Mouse (Mus musculus): ENCODE measurements around the gene Prkaca. TPM values are rescaled to one million over a fixed set of nuclear protein-coding genes. Genes with fewer than 3 reads are reported as not detected.
A peak's percentile ranks its signal among the peaks of the same experiment; 100 is the strongest.
"Not testable (repeated sequence)": the region's sequence is repeated elsewhere in the genome, so short reads cannot be mapped to it uniquely, and the experiment has no call there.

Gene Prkaca
- polyA plus RNA-seq, 1 experiment from 2014 or later, result 101 TPM

DNA sequence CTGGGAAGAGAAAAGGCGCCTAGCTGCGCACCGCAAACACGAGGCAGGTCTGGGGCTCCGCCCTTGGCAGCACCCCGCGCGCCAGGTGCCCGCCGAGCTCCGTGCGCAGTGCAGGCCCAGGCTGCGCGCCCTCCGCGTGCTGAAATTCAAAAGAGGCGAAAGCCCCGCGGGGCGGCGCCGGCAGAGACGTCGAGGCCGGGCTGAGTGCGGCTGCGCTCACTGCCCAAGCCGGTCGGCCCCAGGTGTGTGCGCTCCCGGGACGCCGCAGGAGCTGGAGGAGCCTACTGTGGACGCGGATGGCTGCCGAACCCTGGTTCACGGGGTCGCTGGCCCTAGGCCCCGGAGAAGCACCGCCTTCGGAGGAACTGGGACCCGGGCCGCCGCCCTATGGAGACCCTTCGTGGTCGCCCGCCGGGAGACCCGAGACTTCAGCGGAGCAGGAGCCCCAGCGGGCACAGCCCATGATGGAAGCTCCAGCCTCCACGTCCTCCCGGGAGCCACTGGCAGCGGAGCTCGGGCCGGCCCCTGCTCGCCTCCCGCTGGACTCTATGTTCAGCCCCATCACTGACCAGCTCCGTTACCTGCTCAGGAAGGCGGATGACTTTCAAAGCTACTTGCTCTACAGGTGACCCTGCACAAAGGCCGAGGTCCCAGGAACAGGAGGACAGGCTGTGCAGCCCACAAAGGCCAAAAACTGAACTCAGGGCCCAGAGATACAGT lies 28.6 kb downstream of the Prkaca start, which contains the start of gene 1700067K01Rik:
TSS of gene 1700067K01Rik (plus strand) at position 222 of the 720 bp plus-strand sequence.
- H3K4me3 ChIP-seq (ENCODE audit: low read depth, low read length), result no peak within 1 kb of the TSS; the same call in 1 of the 2 replicates

DNA sequence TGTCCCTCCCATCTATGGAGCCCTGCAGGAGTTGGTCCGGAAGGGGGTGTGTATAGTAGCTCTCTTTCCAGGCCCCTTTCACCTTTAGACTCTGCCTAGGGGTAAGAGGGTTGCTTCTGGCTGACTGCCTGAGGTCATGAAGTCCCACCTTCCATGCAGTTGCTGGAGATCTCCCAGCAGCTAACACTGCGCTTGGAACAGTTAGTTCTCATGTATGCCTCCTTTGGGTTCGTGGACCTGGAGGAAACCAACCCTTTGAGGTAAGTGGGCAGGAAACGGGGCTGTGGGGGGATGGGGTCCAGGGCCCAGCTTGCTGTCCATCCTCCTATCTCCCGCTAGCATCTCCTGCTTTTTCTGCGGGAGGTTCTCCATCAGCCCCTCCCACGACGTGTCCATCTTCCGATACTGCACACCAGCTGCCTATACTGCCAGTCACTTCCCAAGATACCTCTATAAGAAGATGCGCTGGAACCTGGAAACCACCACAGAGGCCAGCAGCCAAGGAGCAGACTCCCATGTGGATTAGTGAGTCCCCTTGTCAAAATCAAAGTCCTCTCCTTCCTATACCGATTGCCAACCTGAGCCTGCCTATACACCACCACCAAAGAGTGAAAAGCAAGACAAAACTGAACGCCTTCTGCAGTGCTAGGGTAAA lies 30.3 kb downstream of the Prkaca start:
- ATAC-seq (ENCODE audit: insufficient number of reproducible peaks, insufficient read depth, low FRiP score, low read depth), result no peak
- Histone ChIP-seq H3K36me3 (ENCODE audit: control insufficient read depth, insufficient read depth, low read length) (peaks cover 20% of the 10 kb centered on the region; the same call in 1 of the 2 replicates), H3K4me2 (replicated peaks; ENCODE audit: low read depth, low read length) (no peak overlapping the region), H3K9ac (replicated peaks; ENCODE audit: low read depth, low read length) (no peak overlapping the region), H3K4me3 (ENCODE audit: low read depth, low read length) (no peak overlapping the region), H3K27ac (ENCODE audit: low read length) (no peak overlapping the region), H3K9me3 (ENCODE audit: control insufficient read depth, low read depth, low read length) (no peaks in the 10 kb centered on the region), H3K27me3 (ENCODE audit: control insufficient read depth, insufficient read depth, low read length) (no peaks in the 10 kb centered on the region), H3K4me1 (ENCODE audit: control insufficient read depth, insufficient read depth, low read length) (peaks cover 21% of the 10 kb centered on the region)
- 64% methylated on average over 12 of the region's 12 CpGs for WGBS

More for the DNA sequence above, 28.6 kb downstream of the Prkaca start, which contains the start of gene 1700067K01Rik:
- H3K27ac ChIP-seq (ENCODE audit: low read length), result no peak within 1 kb of the TSS
- ATAC-seq (ENCODE audit: insufficient number of reproducible peaks, insufficient read depth, low FRiP score, low read depth), result no peak
- no peaks in the 10 kb centered on the region for H3K27me3 ChIP-seq (ENCODE audit: control insufficient read depth, insufficient read depth, low read length)
- no peaks in the 10 kb centered on the region for H3K9me3 ChIP-seq (ENCODE audit: control insufficient read depth, low read depth, low read length)
- H3K36me3 ChIP-seq (ENCODE audit: control insufficient read depth, insufficient read depth, low read length), result peaks cover 20% of the 10 kb centered on the region; the same call in 1 of the 2 replicates
- 35% methylated on average over 60 of the region's 61 CpGs for WGBS
- H3K9ac ChIP-seq (replicated peaks; ENCODE audit: low read depth, low read length), result no peak within 1 kb of the TSS; the same call in 1 of the 2 replicates
- H3K4me2 ChIP-seq (replicated peaks; ENCODE audit: low read depth, low read length), result 0 out of 2 replicates have a peak within 1 kb of the TSS, but pooled peaks have one; percentile 7
- H3K4me1 ChIP-seq (ENCODE audit: control insufficient read depth, insufficient read depth, low read length), result peaks cover 21% of the 10 kb centered on the region

DNA sequence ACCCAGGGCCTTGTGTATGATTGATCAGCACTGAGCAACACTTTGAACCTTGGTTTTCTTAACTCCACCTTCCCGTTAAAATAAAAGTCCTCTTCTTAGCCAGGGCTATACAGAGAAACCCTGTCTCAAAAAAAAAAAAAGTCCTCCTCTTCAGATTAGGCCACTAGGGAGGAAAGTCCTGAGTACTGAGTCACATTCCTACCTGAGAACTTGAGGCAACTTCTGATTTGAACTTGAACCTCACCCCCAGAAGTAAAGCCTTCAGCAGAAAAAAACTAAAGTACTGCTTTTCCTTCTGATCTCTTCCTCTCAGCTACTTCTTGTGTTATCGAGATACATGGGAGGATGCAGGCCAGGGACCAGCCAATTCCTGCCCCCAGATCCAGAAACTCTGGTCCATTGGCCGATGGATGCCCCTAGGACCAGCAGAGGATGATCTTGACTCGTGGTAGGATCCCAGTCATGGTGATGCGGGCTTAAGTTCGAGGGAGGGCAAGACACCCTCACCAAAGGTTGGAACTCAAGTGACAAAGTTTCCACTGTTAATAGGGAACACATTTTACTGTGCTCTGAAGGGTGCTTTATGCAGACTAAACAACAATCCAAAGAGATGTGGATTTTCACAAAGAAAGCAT lies 30.9 kb downstream of the Prkaca start:
- Histone ChIP-seq H3K4me3 (ENCODE audit: low read depth, low read length) (peak overlapping the region; percentile 52; the same call in 1 of the 2 replicates), H3K27ac (ENCODE audit: low read length) (no peak overlapping the region), H3K4me1 (ENCODE audit: control insufficient read depth, insufficient read depth, low read length) (peaks cover 20% of the 10 kb centered on the region), H3K4me2 (replicated peaks; ENCODE audit: low read depth, low read length) (peak overlapping the region; percentile 91), H3K36me3 (ENCODE audit: control insufficient read depth, insufficient read depth, low read length) (peaks cover 20% of the 10 kb centered on the region; the same call in 1 of the 2 replicates), H3K27me3 (ENCODE audit: control insufficient read depth, insufficient read depth, low read length) (no peaks in the 10 kb centered on the region), H3K9ac (replicated peaks; ENCODE audit: low read depth, low read length) (peak overlapping the region; percentile 53; the same call in 1 of the 2 replicates), H3K9me3 (ENCODE audit: control insufficient read depth, low read depth, low read length) (no peaks in the 10 kb centered on the region)
- 71% methylated on average over 6 of the region's 6 CpGs for WGBS
- ATAC-seq (ENCODE audit: insufficient number of reproducible peaks, insufficient read depth, low FRiP score, low read depth), result no peak

DNA sequence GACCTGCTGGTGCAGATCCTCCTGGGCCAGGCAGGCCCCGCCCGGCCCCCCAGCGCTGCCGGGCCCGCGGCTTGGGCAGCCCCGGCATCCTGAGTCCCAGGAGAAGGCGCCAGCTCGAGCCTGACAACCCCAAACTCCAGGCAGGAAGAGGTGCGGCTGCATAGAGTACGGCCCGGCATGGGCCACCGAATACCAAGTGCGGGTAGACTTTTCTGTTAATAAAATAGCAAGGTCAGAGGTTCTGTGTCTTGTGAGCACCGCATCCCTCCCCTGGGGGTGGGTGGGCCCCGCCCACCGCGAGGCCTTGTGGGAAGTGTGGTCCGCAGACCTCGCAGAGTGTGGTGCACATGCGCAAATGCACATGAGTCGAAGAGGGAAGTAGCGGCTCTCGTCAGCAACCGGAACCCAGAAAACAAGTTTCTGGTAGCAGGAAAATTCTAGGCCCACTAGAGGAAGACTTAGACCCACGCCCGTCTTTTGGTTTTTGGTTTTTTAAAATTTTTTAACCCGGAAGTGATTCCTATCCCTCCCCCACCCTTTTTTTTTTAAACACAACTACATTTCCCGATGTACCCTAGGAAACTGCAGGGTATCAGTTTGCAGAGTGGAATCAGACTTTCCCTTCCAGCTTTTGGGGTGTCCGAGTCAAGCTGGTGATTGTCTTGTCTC lies 31.9 kb downstream of the Prkaca start:
- peak; percentile 78; the same call in 1 of the 2 replicates for ATAC-seq (ENCODE audit: insufficient number of reproducible peaks, insufficient read depth, low FRiP score, low read depth)
- Histone ChIP-seq H3K4me1 (ENCODE audit: control insufficient read depth, insufficient read depth, low read length) (peaks cover 11% of the 10 kb centered on the region; the same call in 1 of the 2 replicates), H3K36me3 (ENCODE audit: control insufficient read depth, insufficient read depth, low read length) (peaks cover 15% of the 10 kb centered on the region; the same call in 1 of the 2 replicates), H3K4me2 (replicated peaks; ENCODE audit: low read depth, low read length) (peak overlapping the region; percentile 91), H3K9ac (replicated peaks; ENCODE audit: low read depth, low read length) (peak overlapping the region; percentile 53), H3K27ac (ENCODE audit: low read length) (peak overlapping the region; percentile 77), H3K27me3 (ENCODE audit: control insufficient read depth, insufficient read depth, low read length) (no peaks in the 10 kb centered on the region), H3K4me3 (ENCODE audit: low read depth, low read length) (peak overlapping the region; percentile 52), H3K9me3 (ENCODE audit: control insufficient read depth, low read depth, low read length) (no peaks in the 10 kb centered on the region)
- 2% methylated on average over 30 of the region's 30 CpGs for WGBS

DNA sequence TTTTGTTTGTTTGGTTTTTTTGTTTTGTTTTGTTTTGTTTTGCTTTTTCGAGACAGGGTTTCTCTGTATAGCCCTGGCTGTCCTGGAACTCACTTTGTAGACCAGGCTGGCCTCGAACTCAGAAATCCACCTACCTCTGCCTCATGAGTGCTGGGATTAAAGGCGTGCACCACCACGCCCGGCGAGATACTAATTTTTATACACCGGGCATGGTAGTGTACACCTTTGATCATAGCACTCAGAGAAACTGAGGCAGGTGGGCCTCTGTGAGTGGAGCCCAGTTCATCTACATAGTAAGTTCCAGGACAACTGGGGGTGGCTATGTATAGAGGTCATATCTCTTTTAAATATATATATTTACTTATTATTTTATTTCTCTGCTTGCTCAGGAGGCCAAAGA lies 32.7 kb downstream of the Prkaca start:
- H3K4me2 ChIP-seq (replicated peaks; ENCODE audit: low read depth, low read length); H3K36me3 ChIP-seq (ENCODE audit: control insufficient read depth, insufficient read depth, low read length); H3K9ac ChIP-seq (replicated peaks; ENCODE audit: low read depth, low read length); H3K4me3 ChIP-seq (ENCODE audit: low read depth, low read length); H3K27ac ChIP-seq (ENCODE audit: low read length); ATAC-seq (ENCODE audit: insufficient number of reproducible peaks, insufficient read depth, low FRiP score, low read depth); H3K9me3 ChIP-seq (ENCODE audit: control insufficient read depth, low read depth, low read length); H3K27me3 ChIP-seq (ENCODE audit: control insufficient read depth, insufficient read depth, low read length): not testable (repeated sequence)
- 92% methylated on average over 7 of the region's 7 CpGs for WGBS
- peaks cover 11% of the 10 kb centered on the region; the same call in 1 of the 2 replicates for H3K4me1 ChIP-seq (ENCODE audit: control insufficient read depth, insufficient read depth, low read length)

DNA sequence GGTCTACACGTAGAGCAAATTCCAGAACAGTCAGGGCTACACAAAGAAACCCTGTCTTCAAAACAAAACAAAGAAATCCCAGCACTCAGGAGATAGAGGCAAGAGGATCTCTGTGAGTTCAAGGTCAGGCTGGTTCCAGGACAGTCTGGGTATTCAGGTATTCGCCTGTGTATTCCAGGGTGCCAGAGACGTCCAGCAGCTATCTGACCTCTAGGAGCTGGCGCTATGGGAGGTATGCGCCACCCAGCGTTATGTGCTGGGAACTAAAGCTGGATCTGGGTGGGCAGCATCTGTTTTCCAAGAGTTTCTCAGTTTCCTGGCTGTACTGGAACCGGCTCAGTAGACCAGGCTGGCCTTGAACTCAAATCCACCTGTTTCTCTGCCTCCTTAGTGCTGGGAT lies 35.6 kb downstream of the Prkaca start:
- no peaks in the 10 kb centered on the region for H3K36me3 ChIP-seq (ENCODE audit: control insufficient read depth, insufficient read depth, low read length)
- no peak overlapping the region for H3K4me3 ChIP-seq (ENCODE audit: low read depth, low read length)
- H3K27me3 ChIP-seq (ENCODE audit: control insufficient read depth, insufficient read depth, low read length), result peaks cover 26% of the 10 kb centered on the region
- ATAC-seq (ENCODE audit: insufficient number of reproducible peaks, insufficient read depth, low FRiP score, low read depth), result no peak
- peaks cover 24% of the 10 kb centered on the region for H3K4me1 ChIP-seq (ENCODE audit: control insufficient read depth, insufficient read depth, low read length)
- H3K4me2 ChIP-seq (replicated peaks; ENCODE audit: low read depth, low read length), result no peak overlapping the region
- H3K9me3 ChIP-seq (ENCODE audit: control insufficient read depth, low read depth, low read length), result no peaks in the 10 kb centered on the region
- no peak overlapping the region for H3K9ac ChIP-seq (replicated peaks; ENCODE audit: low read depth, low read length)
- WGBS, result 24% methylated on average over 7 of the region's 7 CpGs
- no peak overlapping the region for H3K27ac ChIP-seq (ENCODE audit: low read length)

DNA sequence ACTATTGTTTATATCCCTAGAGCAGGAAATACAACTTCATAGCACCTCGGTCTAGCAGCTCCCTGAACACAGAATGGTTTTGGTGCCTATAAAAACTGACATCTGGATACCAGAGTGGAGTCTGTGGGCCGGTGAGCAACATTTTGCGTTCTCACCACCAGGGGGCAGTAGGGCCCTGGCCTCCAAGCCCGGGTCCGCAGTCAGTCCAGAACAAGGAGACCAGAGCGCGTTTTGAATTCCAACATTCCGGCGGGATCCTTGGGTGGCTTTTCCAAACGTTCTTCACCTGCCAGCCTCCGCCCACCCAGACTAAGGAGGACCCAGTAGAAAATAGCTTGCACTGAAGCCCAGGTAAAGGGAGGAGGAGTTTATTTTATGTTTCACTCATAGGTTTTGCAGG lies 37.1 kb downstream of the Prkaca start:
- Histone ChIP-seq H3K9me3 (ENCODE audit: control insufficient read depth, low read depth, low read length) (no peaks in the 10 kb centered on the region), H3K9ac (replicated peaks; ENCODE audit: low read depth, low read length) (no peak overlapping the region), H3K36me3 (ENCODE audit: control insufficient read depth, insufficient read depth, low read length) (no peaks in the 10 kb centered on the region), H3K27me3 (ENCODE audit: control insufficient read depth, insufficient read depth, low read length) (peaks cover 28% of the 10 kb centered on the region), H3K27ac (ENCODE audit: low read length) (no peak overlapping the region), H3K4me3 (ENCODE audit: low read depth, low read length) (no peak overlapping the region), H3K4me1 (ENCODE audit: control insufficient read depth, insufficient read depth, low read length) (peaks cover 16% of the 10 kb centered on the region), H3K4me2 (replicated peaks; ENCODE audit: low read depth, low read length) (peak overlapping the region; percentile 92; the same call in 1 of the 2 replicates)
- peak; percentile 30; the same call in 1 of the 2 replicates for ATAC-seq (ENCODE audit: insufficient number of reproducible peaks, insufficient read depth, low FRiP score, low read depth)
- under 1% methylated on average over 11 of the region's 11 CpGs for WGBS
